Mouse (Mus musculus) cerebellum, adult 11 months (tissue): ENCODE results near the gene Gm732.

Source experiments
- DNase-seq: peaks from one replicate; pipeline ENCODE4 v3.0.0; 2022

The Gm732 gene

GRCm38 (mm10) chrX:107948365-107948764 lies at the start of gene Gm732:
Gene Gm732, minus strand, starts transcription at chrX:107948465.
- DNase-seq, result no peak
